Mouse (Mus musculus) olfactory bulb, adult 2 months (tissue): ENCODE results near the gene Pvalb. TPM values are rescaled to one million over a fixed set of nuclear protein-coding genes. Genes with fewer than 3 reads are reported as not detected.

ENCODE experiments used
- H3K27ac ChIP-seq: fragments of 200-500 bp; 2 replicates; pipeline ENCODE4 v1.5.1; 2012; ENCODE audit warnings: low read depth, low read length; ENCODE audit not compliant: insufficient read depth
- H3K4me1 ChIP-seq: fragments of 200-500 bp; 2 replicates; pipeline ENCODE4 v1.6.1; 2012; ENCODE audit warnings: low read length; ENCODE audit not compliant: control insufficient read depth, insufficient read depth
- H3K4me3 ChIP-seq: fragments of 200-500 bp; 2 replicates; pipeline ENCODE4 v1.5.1; 2012; ENCODE audit warnings: mild to moderate bottlenecking, low read depth, low read length, moderate library complexity; ENCODE audit not compliant: insufficient read depth
- CTCF ChIP-seq: fragments of 200-500 bp; IDR thresholded peaks from 2 replicates; pipeline ENCODE4 v1.5.1; 2012; ENCODE audit warnings: low read depth, mild to moderate bottlenecking, low read length, moderate library complexity; ENCODE audit not compliant: insufficient read depth
- POLR2A ChIP-seq: fragments of 200-500 bp; IDR thresholded peaks from 2 replicates; pipeline ENCODE4 v1.6.1; 2012; ENCODE audit warnings: mild to moderate bottlenecking, low read depth, low read length, moderate library complexity; ENCODE audit not compliant: insufficient read depth
- WGBS: fragments of 180-500 bp; shearing (Covaris S2); methylation state at CpG from one replicate; pipeline ENCODE4 v1.1.7; 2018; 5-methylcytosine and 5-hydroxymethylcytosine counted together
- polyA plus RNA-seq: library from polyadenylated mRNA; stranded (reverse); fragments of >200 nt; gene quantifications from 2 replicates; pipeline ENCODE4 v1.2.4, GENCODE M21; 2012; ENCODE audit warnings: low replicate concordance; ENCODE audit not compliant: missing spikeins, insufficient read depth, insufficient read length

Gene Pvalb
- polyA plus RNA-seq, 1 experiment, result not detected

DNA sequence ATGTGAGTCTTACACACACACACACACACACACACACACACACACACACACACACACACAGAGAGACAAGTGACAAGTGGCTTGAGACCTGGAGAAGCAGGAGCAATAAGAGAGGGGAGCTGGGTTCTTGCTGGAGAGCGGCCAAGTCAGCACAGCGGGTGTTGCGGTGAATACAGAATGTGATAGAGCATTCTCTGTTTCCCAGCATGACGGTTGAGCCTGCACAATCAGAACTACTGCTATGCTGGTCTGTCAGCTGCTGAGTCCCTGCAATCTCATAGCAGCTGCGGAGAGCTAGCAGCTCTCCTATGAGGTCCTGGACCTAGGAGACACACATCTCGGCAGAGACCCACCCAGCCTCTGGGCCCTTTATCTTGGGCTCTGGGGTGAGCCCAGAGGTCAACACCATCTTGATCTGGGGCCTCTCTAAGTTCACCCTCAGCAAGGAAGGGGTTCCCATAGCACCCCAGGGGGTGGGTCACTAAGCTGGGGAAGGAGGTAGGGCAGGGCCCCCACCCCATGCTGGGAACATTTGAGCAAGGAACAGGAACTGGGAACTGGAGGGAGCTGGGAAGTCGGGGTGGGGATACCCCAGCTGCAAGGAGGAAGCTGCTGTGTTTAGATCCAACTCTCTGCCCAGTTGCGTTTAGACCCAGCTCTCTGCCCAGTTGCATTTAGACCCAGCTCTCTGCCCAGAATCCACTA lies 24.3 kb downstream of the Pvalb start:
- no peak for TF ChIP-seq CTCF
- TF ChIP-seq POLR2A, result no peak
- Histone ChIP-seq H3K4me1 (peaks cover 30% of the 10 kb centered on the region), H3K4me3 (no peak overlapping the region), H3K27ac (no peak overlapping the region)
- 22% methylated on average over 8 of the region's 8 CpGs for WGBS

DNA sequence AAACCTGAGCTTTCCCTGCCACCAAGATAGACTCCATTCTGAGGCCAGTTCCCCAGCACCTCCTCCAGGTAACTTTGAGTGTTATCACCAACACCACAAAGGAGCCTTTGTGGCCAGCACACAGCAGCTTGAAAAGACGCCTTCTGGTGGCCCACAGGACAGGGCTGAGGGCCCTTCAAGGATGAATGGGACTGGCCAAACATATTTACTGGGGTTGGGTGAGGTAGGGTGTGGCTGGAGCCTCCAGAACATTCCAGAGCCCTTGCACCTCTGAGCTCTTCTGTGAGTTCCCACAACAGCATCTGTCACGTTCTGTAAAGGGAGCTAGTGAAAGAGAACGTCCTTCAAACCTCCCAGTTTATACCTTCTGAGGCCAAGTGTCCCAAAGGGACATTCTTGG lies 26.4 kb downstream of the Pvalb start:
- TF ChIP-seq CTCF (no peak), POLR2A (no peak)
- WGBS, result 83% methylated on average over 3 of the region's 3 CpGs
- H3K4me3 ChIP-seq, result no peak overlapping the region
- no peak overlapping the region for H3K27ac ChIP-seq
- H3K4me1 ChIP-seq, result peaks cover 24% of the 10 kb centered on the region

- WGBS, result 7% methylated on average over 9 of the region's 9 CpGs
- no peak overlapping the region for H3K4me3 ChIP-seq
- H3K27ac ChIP-seq, result no peak overlapping the region
- H3K4me1 ChIP-seq, result peaks cover 26% of the 10 kb centered on the region
- peak; percentile 97 for TF ChIP-seq CTCF
- TF ChIP-seq POLR2A, result no peak
These were observed 27.8 kb downstream of the Pvalb start for GRCm38 (mm10) chr15:78178397-78178796.

DNA sequence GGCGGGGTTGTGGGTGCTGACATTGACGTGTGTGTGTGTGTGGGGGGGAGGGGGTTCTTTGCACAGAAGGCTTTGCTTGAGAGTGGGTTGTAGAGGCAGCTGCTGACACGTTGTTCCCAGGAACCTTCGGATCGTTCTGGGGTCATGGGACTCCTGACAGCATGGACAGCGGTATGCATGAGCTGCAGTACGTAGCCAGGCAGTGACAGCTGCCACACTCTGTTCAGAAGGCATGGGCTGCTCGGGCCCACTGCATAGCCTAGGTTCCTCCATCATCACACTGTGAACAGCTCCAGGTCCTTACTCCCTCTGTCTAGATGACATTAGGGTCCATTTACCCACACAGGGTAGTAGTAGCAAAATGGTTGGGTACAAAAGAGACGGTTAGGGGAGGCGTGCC lies 28.9 kb downstream of the Pvalb start:
- Histone ChIP-seq H3K4me3 (no peak overlapping the region), H3K27ac (no peak overlapping the region), H3K4me1 (peaks cover 29% of the 10 kb centered on the region)
- 53% methylated on average over 10 of the region's 10 CpGs for WGBS
- TF ChIP-seq POLR2A, result no peak
- no peak for TF ChIP-seq CTCF

GRCm38 (mm10) chr15:78174887-78175245 lies 31.3 kb downstream of the Pvalb start:
- peak overlapping the region; percentile 48 for H3K4me3 ChIP-seq
- TF ChIP-seq CTCF (no peak), POLR2A (no peak)
- H3K4me1 ChIP-seq, result peaks cover 31% of the 10 kb centered on the region
- peak overlapping the region; percentile 91 for H3K27ac ChIP-seq
- 70% methylated on average over 6 of the region's 6 CpGs for WGBS

DNA sequence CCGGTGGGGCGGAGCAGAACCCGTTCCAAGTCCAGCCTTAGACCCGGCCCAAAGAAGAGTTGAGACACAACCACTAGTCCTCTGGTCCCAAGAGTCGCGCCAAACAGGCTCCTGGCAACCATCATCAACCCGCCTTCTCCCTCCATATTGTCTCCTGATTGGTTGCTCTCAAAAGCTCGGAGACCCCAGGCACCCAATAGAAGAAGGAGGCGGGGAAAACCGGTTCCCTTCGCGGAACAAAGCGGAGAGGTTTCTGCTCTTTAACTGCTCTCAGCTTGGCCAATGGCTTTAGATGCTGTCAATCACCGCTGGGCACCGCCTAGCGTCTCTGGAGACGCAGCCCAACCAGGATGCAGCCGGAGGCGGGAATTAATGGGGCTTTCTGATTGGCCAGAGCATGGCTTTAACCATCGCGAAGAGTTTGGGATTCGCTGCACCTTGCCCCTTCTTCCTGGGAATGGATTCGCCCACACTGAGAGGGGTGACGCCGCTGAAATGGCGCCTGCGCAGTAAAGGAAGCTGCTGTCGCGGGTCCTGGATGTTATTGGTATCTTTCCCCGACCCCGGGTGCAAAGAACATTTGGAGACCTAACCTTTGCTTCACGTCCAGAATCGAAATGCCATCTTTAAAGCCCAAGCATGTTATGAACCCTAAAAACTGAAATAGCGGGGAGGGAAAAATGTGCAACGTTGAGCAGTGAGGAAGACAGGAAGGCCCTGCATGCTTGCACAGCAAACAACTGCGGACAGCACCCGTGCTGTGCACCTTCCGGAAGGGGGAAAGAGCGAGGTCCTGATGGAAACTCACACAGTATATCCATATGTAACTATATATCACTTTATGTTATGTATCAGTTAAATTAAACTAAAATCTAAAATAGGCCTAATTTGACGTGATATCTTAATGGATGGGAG lies 32.0 kb downstream of the Pvalb start, which contains the start of gene Ift27:
TSS of gene Ift27 (minus strand) at position 136 of the 915 bp plus-strand sequence.
- Histone ChIP-seq H3K4me1 (peaks cover 37% of the 10 kb centered on the region), H3K4me3 (peak within 1 kb of the TSS; percentile 65), H3K27ac (peak within 1 kb of the TSS; percentile 91)
- TF ChIP-seq POLR2A (peak; percentile 55), CTCF (no peak)
- under 1% methylated on average over 40 of the region's 40 CpGs for WGBS

- WGBS, result 19% methylated on average over 26 of the region's 26 CpGs
- no peak overlapping the region for H3K27ac ChIP-seq
These were observed 33.0 kb downstream of the Pvalb start for GRCm38 (mm10) chr15:78172899-78173817.

GRCm38 (mm10) chr15:78172256-78172898 lies 33.8 kb downstream of the Pvalb start:
- no peak overlapping the region for H3K4me3 ChIP-seq
- H3K27ac ChIP-seq, result no peak overlapping the region
- peaks cover 36% of the 10 kb centered on the region for H3K4me1 ChIP-seq
- no peak for TF ChIP-seq CTCF
- no peak for TF ChIP-seq POLR2A
- WGBS, result 51% methylated on average over 11 of the region's 11 CpGs

More at GRCm38 (mm10) chr15:78172899-78173817, 33.0 kb downstream of the Pvalb start:
- Histone ChIP-seq H3K4me3 (peak overlapping the region; percentile 65), H3K4me1 (peaks cover 40% of the 10 kb centered on the region)
- no peak for TF ChIP-seq POLR2A
- TF ChIP-seq CTCF, result no peak
